Mouse (Mus musculus) forebrain, embryonic 16.5 days (tissue): ENCODE measurements around the gene Cby3. TPM values are rescaled to one million over a fixed set of nuclear protein-coding genes. Genes with fewer than 3 reads are reported as not detected.

Experiments
- ATAC-seq: fragments of 200-750 bp; cut with Nextera tagmentation; 2 replicates; pipeline ENCODE4 v1.8.0; 2017; ENCODE audit warnings: mild to moderate bottlenecking, moderate library complexity
- H3K27ac ChIP-seq: fragments of 300-500 bp; sonication (generic); 2 replicates; pipeline ENCODE4 v1.5.1; 2014; ENCODE audit warnings: low read length, control low read depth
- H3K27me3 ChIP-seq: fragments of 300-500 bp; sonication (generic); replicated peaks from 2 replicates; pipeline ENCODE4 v1.6.1; 2014; ENCODE audit warnings: low read length; ENCODE audit not compliant: control insufficient read depth, insufficient read depth
- H3K36me3 ChIP-seq: fragments of 300-500 bp; sonication (generic); 2 replicates; pipeline ENCODE4 v1.6.1; 2014; ENCODE audit not compliant: control insufficient read depth, insufficient read depth
- H3K4me1 ChIP-seq: fragments of 300-500 bp; sonication (generic); replicated peaks from 2 replicates; pipeline ENCODE4 v1.6.1; 2014; ENCODE audit warnings: low read length; ENCODE audit not compliant: control insufficient read depth, insufficient read depth
- H3K4me2 ChIP-seq: fragments of 300-500 bp; sonication (generic); 2 replicates; pipeline ENCODE4 v1.6.1; 2014; ENCODE audit warnings: mild to moderate bottlenecking, low read length, control low read depth
- H3K4me3 ChIP-seq: fragments of 300-500 bp; sonication (generic); replicated peaks from 2 replicates; pipeline ENCODE4 v1.5.1; 2014; ENCODE audit warnings: mild to moderate bottlenecking, low read length, control low read depth
- H3K9ac ChIP-seq: fragments of 300-500 bp; sonication (generic); replicated peaks from 2 replicates; pipeline ENCODE4 v1.6.1; 2014; ENCODE audit warnings: low read depth, low read length, control low read depth
- H3K9me3 ChIP-seq: fragments of 300-500 bp; sonication (generic); 2 replicates; pipeline ENCODE4 v1.6.1; 2016; ENCODE audit warnings: low read length; ENCODE audit not compliant: control insufficient read depth
- WGBS: fragments of 180-500 bp; shearing (Covaris S2); extraction: QIAGEN DNeasy Blood & Tissue Kit; methylation state at CpG from one replicate; pipeline ENCODE4 v1.1.7; 2014; 5-methylcytosine and 5-hydroxymethylcytosine counted together
- microRNA counts: library from miRNA; unstranded; fragments of <30 nt; microRNA quantifications from one replicate; lab custom pipeline; 2016
- microRNA-seq: library from miRNA; unstranded; fragments of <30 nt; microRNA quantifications from one replicate; pipeline ENCODE4, GENCODE M21; 2017
- polyA plus RNA-seq: library from polyadenylated mRNA; unstranded; fragments of >200 nt; fragmentation: Nextera tagmentation; extraction: Ambion mirVana; gene quantifications from 2 replicates; pipeline ENCODE4 v1.2.1, GENCODE M21; 2015

Gene Cby3
- polyA plus RNA-seq, 1 experiment from 2014 or later: 1.2 TPM

DNA sequence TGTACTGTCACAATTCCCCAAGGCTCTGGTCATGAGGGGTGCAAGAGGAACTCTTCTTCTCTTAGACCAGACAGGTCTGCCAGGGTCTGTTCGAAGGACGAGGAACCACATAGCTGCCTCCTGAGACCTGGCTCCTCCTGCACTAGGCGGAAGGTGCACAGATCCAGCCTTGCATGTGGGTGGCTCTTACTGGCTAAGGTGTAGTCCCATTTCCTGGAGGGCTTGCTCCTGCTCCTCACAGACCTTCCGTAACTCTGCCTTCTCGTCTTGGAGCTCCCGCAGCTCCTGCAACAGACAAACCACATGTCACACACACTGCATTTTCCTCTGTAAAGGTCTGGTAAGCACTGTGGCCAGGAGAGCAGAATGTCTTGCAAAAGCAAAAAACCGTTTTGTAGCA, 40.5 kb downstream of the Cby3 start:
- H3K4me1 ChIP-seq: no peaks in the 10 kb centered on the region
- no peak overlapping the region for H3K4me2 ChIP-seq
- ATAC-seq: no peak
- no peak overlapping the region for H3K4me3 ChIP-seq
- no peaks in the 10 kb centered on the region for H3K9me3 ChIP-seq
- no peak overlapping the region for H3K27ac ChIP-seq
- WGBS: 91% methylated on average over 7 of the region's 7 CpGs
- no peak overlapping the region for H3K9ac ChIP-seq
- H3K27me3 ChIP-seq: no peaks in the 10 kb centered on the region
- peaks cover 23% of the 10 kb centered on the region for H3K36me3 ChIP-seq

GRCm38 (mm10) chr11:50396766-50397307, 42.6 kb downstream of the Cby3 start:
- ATAC-seq: no peak
- no peaks in the 10 kb centered on the region for H3K9me3 ChIP-seq
- WGBS: 85% methylated on average over 11 of the region's 11 CpGs
- H3K27ac ChIP-seq: no peak overlapping the region
- H3K4me3 ChIP-seq: no peak overlapping the region
- no peak overlapping the region for H3K9ac ChIP-seq
- H3K4me1 ChIP-seq: no peaks in the 10 kb centered on the region
- peaks cover 22% of the 10 kb centered on the region for H3K36me3 ChIP-seq
- H3K27me3 ChIP-seq: no peaks in the 10 kb centered on the region
- no peak overlapping the region for H3K4me2 ChIP-seq

- no peak overlapping the region for H3K9ac ChIP-seq
Observed at GRCm38 (mm10) chr11:50397316-50397715, 43.1 kb downstream of the Cby3 start.

DNA sequence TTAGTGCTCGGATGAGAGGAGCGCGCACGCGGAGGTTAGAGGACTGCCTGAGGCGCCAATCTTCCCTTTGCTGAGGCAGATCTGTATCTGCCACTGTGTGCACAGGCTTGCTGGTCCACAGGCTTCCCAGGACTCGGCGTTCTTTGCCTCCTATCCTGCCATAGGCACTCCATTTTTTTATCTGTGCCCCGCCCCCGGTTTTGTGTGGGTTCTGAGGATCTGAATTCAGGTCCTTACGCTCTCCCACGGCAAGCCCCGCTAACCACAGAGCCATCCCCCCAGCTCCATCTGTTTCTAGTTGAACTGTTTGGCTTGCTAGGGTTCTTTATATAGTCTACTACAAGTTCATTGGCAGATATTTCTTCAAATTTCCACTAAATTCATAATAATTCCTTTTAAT, 44.5 kb downstream of the Cby3 start:
- Histone ChIP-seq H3K27me3 (no peaks in the 10 kb centered on the region), H3K36me3 (peaks cover 20% of the 10 kb centered on the region), H3K9ac (no peak overlapping the region), H3K4me2 (no peak overlapping the region), H3K4me1 (no peaks in the 10 kb centered on the region), H3K9me3 (no peaks in the 10 kb centered on the region), H3K27ac (no peak overlapping the region), H3K4me3 (no peak overlapping the region)
- 90% methylated on average over 13 of the region's 13 CpGs for WGBS
- ATAC-seq: no peak

More at GRCm38 (mm10) chr11:50397316-50397715, 43.1 kb downstream of the Cby3 start:
- Histone ChIP-seq H3K27ac (no peak overlapping the region), H3K9me3 (no peaks in the 10 kb centered on the region), H3K4me2 (no peak overlapping the region), H3K4me3 (no peak overlapping the region), H3K4me1 (no peaks in the 10 kb centered on the region), H3K36me3 (peaks cover 22% of the 10 kb centered on the region), H3K27me3 (no peaks in the 10 kb centered on the region)
- ATAC-seq: no peak
- WGBS: 80% methylated on average over 9 of the region's 9 CpGs

DNA sequence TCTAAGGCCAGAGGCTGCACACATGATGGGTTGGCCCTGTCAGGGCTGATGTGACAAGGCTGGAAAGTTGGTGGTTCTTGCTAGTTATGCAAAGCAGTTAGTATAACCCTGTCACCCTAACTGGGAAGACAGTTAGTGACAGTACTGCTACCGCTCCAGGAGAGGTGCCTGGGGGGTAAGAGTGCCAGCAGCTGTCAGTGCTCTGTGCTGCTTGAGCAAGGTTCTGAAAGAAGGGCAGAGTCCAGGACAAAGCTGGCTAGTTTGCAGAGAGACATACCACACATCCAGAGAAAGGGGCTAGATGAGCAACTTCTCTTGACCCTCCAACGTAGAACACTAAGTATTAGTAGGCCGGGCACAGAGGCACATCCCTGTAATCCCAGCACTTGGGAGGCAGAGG, 48.2 kb downstream of the Cby3 start:
- H3K4me3 ChIP-seq: no peak overlapping the region
- H3K4me1 ChIP-seq: no peaks in the 10 kb centered on the region
- WGBS: 97% methylated on average over 3 of the region's 3 CpGs
- ATAC-seq: no peak
- H3K27ac ChIP-seq: no peak overlapping the region
- H3K9me3 ChIP-seq: no peaks in the 10 kb centered on the region
- no peak overlapping the region for H3K9ac ChIP-seq
- no peaks in the 10 kb centered on the region for H3K27me3 ChIP-seq
- no peak overlapping the region for H3K4me2 ChIP-seq
- H3K36me3 ChIP-seq: peaks cover 11% of the 10 kb centered on the region

DNA sequence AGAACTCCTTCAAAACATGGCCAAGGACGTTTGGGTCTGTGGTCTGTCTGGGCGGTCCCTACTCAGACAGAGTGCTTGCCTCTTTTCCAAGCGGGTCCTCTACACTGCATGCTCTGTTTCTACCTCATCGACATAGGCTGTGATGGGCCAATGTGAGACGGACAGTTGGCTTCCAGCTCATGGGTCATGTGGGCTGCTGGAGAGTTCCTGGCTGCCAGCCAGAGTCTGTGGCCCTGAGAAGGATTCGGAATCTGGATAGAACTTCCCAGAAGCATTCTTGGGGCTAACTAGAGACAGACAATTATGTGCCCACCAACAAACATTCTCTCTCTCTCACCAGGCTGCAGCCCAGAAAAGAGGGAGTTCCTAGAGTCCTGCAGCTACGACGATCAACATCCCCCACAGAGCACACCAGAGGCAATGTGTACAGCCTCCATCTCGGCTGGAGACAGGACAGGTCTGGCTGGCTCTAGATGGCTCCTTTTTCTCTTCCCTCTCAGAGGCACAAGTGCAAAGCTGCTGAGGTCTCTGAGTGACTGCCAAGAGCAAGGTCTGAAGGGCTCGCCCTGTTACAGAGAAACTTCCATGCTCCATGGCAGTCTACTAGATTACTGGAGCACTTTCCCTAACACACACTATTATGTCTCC, 49.2 kb downstream of the Cby3 start:
- H3K9me3 ChIP-seq: no peaks in the 10 kb centered on the region
- H3K27ac ChIP-seq: no peak overlapping the region
- H3K9ac ChIP-seq: no peak overlapping the region
- 73% methylated on average over 10 of the region's 10 CpGs for WGBS
- no peaks in the 10 kb centered on the region for H3K27me3 ChIP-seq
- no peak overlapping the region for H3K4me3 ChIP-seq
- peaks cover 11% of the 10 kb centered on the region for H3K36me3 ChIP-seq
- ATAC-seq: no peak
- no peaks in the 10 kb centered on the region for H3K4me1 ChIP-seq
- H3K4me2 ChIP-seq: no peak overlapping the region

GRCm38 (mm10) chr11:50407235-50407634, 53.0 kb downstream of the Cby3 start:
- H3K36me3 ChIP-seq: peaks cover 7% of the 10 kb centered on the region
- WGBS: 81% methylated on average over 6 of the region's 6 CpGs

More at GRCm38 (mm10) chr11:50407235-50407634, 53.0 kb downstream of the Cby3 start:
- H3K4me2 ChIP-seq: no peak overlapping the region
- H3K9ac ChIP-seq: no peak overlapping the region
- H3K4me1 ChIP-seq: no peaks in the 10 kb centered on the region
- H3K4me3 ChIP-seq: no peak overlapping the region
- no peaks in the 10 kb centered on the region for H3K9me3 ChIP-seq
- ATAC-seq: no peak
- H3K27me3 ChIP-seq: no peaks in the 10 kb centered on the region
- no peak overlapping the region for H3K27ac ChIP-seq

MicroRNAs encoded within 50 kb of the gene (microRNA counts, 519-probe panel; counts per million panel counts)
- microRNA mmu-miR-804 (lab: Ali Mortazavi, UCI): 1,972 counts per million, percentile 27 among the panel's probes with 10 or more counts

Small RNA genes lying within 50 kb of the gene (microRNA-seq; reads per million reads assigned to microRNA genes)
- not detected for gene Mir804

Other genes starting within 250 kb of the Cby3 start
- 38.2 and 43.6 TPM in 2 replicates for gene Tbc1d9b, start 223.1 kb upstream of the Cby3 start, polyA plus RNA-seq
- 28.4 and 33.7 TPM in 2 replicates for gene Mrnip, start 180.0 kb upstream of the Cby3 start, polyA plus RNA-seq
- gene Sqstm1, start 143.6 kb upstream of the Cby3 start, polyA plus RNA-seq: 305 and 322 TPM in 2 replicates
- 30.6 and 33.5 TPM in 2 replicates for gene Mgat4b, start 143.6 kb upstream of the Cby3 start, polyA plus RNA-seq
- gene Ltc4s, start 115.8 kb upstream of the Cby3 start, polyA plus RNA-seq: 1.6 TPM in 2 replicates
- 3.9 and 4.3 TPM in 2 replicates for gene Maml1, start 62.2 kb upstream of the Cby3 start, polyA plus RNA-seq
- gene Canx, start 28.8 kb upstream of the Cby3 start, polyA plus RNA-seq: 273 and 290 TPM in 2 replicates
- gene Hnrnph1, start 22.5 kb downstream of the Cby3 start, polyA plus RNA-seq: 660 and 710 TPM in 2 replicates
- gene Rufy1, start 76.7 kb downstream of the Cby3 start, polyA plus RNA-seq: 28.6 and 31.2 TPM in 2 replicates
- gene Adamts2, start 247.6 kb downstream of the Cby3 start, polyA plus RNA-seq: 3.4 and 4.5 TPM in 2 replicates